Mouse (Mus musculus) effector memory CD4-positive, alpha-beta T cell, adult 7 months (primary cell): Measurements from ENCODE around the gene Dnaic2. TPM values are rescaled to one million over a fixed set of nuclear protein-coding genes. Genes with fewer than 3 reads are reported as not detected.

Experiments
- polyA plus RNA-seq: library from polyadenylated mRNA; unstranded; fragments of 100-300 nt; shearing (Covaris generic); gene quantifications from one replicate; pipeline ENCODE4 v1.2.1, GENCODE M21; 2017

The Dnaic2 gene
- 0.23 TPM for polyA plus RNA-seq

DNA sequence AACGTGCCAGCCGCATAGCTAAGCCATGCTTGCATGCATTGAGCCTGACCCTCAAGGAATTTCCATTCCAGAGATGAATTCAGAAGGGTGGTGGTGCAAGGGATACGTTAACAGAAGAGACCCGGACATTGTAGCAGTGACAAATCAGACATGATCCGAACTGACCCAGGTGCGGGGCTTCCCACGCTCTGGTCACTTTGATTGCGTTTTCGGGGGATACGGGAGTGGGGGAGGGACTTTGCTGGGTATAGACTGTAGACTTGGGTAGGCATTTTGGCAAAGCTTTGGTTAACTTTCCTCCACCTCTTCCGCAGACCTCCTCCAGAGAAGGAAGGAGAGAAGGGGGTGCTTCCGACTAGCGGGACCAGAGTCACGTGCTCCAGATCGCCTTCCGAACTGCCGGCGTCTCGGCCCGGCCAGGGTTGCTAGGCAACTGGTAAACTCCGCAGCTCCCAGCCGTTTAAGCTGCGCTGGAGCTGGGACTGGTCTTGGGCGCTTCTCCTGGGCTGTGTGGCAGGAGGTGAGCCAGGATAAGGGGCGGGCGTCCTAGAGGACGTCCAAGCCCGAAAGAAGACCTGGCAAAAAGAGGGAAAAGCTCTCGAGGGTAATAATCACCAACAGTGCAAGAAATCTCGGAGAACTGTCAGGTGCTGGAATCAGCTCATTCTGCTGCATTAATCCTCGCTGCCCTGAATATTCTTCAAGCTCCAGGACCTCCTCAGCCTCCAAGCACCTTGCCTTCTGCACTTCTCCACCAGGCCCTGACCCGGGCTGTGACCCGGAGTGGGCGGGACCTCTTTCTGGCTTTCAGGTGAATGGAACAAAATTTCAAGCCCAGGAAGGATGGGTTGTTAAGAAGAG is at the start of gene Dnaic2:
Gene Dnaic2 (plus strand): TSS at position 444 of the 861 bp plus-strand sequence.

DNA sequence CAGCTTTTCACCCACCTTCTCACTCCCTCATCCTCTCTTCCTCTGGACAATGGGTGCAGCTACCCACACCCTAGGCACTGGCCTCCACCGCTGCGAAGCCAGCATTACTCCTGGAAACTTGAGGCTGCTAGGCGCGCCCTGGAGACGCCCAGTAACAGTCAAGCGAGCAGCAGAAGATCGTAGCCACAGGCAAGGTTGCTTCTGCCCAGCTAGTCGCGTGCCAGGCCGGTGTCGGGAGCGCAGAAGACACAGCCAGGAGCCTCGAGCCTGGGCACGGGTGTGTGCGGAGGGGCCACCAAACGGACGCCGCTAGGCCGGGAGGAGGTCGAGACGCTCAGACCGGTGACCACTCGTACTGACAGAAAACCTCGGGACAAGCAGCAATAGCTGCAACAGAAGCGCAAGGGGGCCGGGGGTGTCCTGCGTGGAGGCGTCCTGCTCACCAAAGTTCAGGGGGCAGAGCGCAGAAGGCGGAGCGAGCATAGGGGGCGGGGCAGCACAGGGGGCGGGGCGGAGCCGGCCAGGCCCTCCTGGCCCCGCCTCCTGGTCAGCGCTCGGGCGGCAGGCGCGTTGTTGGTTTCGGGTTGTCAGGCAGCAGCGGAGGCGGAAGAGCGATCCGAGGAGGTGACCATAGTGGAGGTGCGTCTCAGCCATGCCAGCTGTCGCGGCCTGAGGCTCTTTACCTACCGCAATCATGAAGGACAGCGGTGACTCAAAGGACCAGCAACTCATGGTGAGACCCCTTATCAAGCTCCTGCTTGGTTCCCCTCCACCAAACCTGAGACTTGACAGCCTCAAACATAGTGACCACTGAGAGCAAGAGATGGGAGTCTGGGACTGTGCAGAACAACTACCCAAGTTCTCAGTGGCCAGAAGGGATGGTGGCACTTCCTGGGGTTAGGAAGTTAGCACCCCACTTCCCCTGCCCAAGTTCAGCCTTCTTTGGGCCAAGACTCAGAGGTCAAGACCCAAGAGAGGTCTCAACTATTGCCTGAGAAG is 37.9 kb downstream of the Dnaic2 start, which contains the start of gene Kif19a:
Gene Kif19a (plus strand): TSS at position 569 of the 999 bp plus-strand sequence.

DNA sequence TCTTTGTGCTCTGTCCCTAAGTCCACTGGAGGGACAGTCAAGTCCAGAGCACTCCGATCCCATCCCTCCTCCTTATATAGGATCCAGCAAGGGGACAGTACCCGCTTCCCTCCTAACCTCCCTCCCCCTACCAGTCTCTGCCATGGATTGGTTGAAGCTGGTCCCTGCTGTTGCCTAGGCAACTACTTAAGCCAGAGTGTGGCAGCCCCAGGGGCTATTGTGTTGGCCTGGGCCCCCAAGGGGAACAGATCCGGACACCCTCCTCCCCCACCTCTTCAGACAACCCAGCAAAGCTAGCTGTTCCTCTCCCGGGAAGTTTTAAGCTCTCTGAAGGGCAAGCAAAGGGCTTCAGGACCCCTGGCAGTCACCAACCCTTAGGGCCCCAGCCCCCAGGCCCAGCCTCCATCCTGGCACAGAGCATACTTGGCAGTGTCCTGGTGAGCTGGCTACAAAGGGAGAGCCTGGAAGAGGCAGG is 68.7 kb downstream of the Dnaic2 start, which contains the start of gene Btbd17:
Gene Btbd17 (minus strand): TSS at position 98 of the 475 bp plus-strand sequence.

DNA sequence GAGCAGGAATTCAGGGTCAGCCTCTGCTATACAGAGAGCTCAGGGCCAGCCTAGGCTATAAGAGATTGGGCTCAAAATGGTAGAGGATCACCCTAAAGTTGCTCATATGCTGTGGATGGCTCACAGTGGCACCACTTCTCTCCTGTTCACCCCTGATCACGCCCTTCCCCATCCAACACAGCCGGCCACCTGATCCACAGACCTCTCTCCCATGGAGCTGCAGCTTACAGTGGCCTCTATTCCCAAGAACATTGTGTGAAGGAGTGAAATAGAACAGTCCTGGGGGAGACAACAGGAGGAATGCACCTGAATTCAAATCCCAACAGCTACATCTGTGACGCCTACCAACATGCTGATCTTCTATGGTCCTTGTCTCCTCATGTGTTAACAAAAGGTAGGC is 71.4 kb downstream of the Dnaic2 start, which contains the start of gene Gpr142:
Gene Gpr142 (plus strand): TSS at position 301 of the 400 bp plus-strand sequence.

Other genes starting within 250 kb of the Dnaic2 start
- 507 TPM for gene Rpl38, start 58.9 kb upstream of the Dnaic2 start, polyA plus RNA-seq
- 1.0 TPM for gene Ttyh2, start 52.0 kb upstream of the Dnaic2 start, polyA plus RNA-seq
- not detected for gene Kif19a, start 38.0 kb downstream of the Dnaic2 start, polyA plus RNA-seq
- gene Btbd17, start 68.5 kb downstream of the Dnaic2 start, polyA plus RNA-seq, result 0.96 TPM
- gene Gpr142, start 71.5 kb downstream of the Dnaic2 start, polyA plus RNA-seq, result not detected
- gene Gprc5c, start 123.7 kb downstream of the Dnaic2 start, polyA plus RNA-seq, result 0.34 TPM
- not detected for gene Cd300a, start 162.6 kb downstream of the Dnaic2 start, polyA plus RNA-seq
- not detected for gene Cd300lb, start 207.0 kb downstream of the Dnaic2 start, polyA plus RNA-seq
- gene Cd300c, start 241.7 kb downstream of the Dnaic2 start, polyA plus RNA-seq, result not detected